Mouse (Mus musculus) heart, postnatal 36 days (tissue): ENCODE data around the gene Hltf. TPM values are rescaled to one million over a fixed set of nuclear protein-coding genes. Genes with fewer than 3 reads are reported as not detected.

ENCODE experiments used
- DNase-seq, 2 experiments: peaks; one replicate each; pipeline ENCODE4 v3.0.0; 2021 to 2022
- intact Hi-C: fragments of 180-260 bp; cut with DNase I; formaldehyde crosslinking; loops from one replicate; pipeline ENCODE4 v1.15.1; 2025
- total RNA-seq, 2 experiments: library from RNA; stranded (reverse); gene quantifications; 2 replicates each; pipeline ENCODE4 v1.2.3; 2021

Hltf gene
- total RNA-seq, 2 experiments from 2014 or later = 13.5 to 14.7 TPM

GRCm38 (mm10) chr3:20142576-20142975 is 85.0 kb downstream of the Hltf start:
- no peak for DNase-seq
- intact Hi-C loops = no loop called here

- DNase-seq = no peak
- intact Hi-C loops = no loop called here
These were observed 86.1 kb downstream of the Hltf start for GRCm38 (mm10) chr3:20143726-20144125.

GRCm38 (mm10) chr3:20144401-20144800 is 86.8 kb downstream of the Hltf start:
- no peak for DNase-seq
- intact Hi-C loops = no loop called here

- intact Hi-C loops = no loop called here
- no peak for DNase-seq
These were observed 88.1 kb downstream of the Hltf start for GRCm38 (mm10) chr3:20145696-20146113.

GRCm38 (mm10) chr3:20146884-20147395 is 89.3 kb downstream of the Hltf start:
- intact Hi-C loops = no loop called here
- no peak for DNase-seq

GRCm38 (mm10) chr3:20147647-20148046 is 90.0 kb downstream of the Hltf start:
- no peak for DNase-seq
- intact Hi-C loops = no loop called here

- intact Hi-C loops = loop anchor here (10.0 kb wide), 1 partner anchor 526 kb away; the partner anchor contains the start of gene 1700064H15Rik
- no peak for DNase-seq
These were observed 92.9 kb downstream of the Hltf start for GRCm38 (mm10) chr3:20150511-20150910.

GRCm38 (mm10) chr3:20151651-20152050 is 94.0 kb downstream of the Hltf start:
- intact Hi-C loops = loop anchor here (10.0 kb wide), 1 partner anchor 527 kb away; the partner anchor contains the start of gene 1700064H15Rik
- no peak for DNase-seq

GRCm38 (mm10) chr3:20154531-20155367 is 97.1 kb downstream of the Hltf start, which contains the start of gene Gyg:
Gyg (minus strand) TSS chr3:20155317.
- intact Hi-C loops = loop anchor here (10.0 kb wide), 1 partner anchor 530 kb away; the partner anchor contains the start of gene 1700064H15Rik
- DNase-seq = peak; percentile 67 to 73

- DNase-seq = no peak
- intact Hi-C loops = loop anchor here (10.0 kb wide), 1 partner anchor 531 kb away; the partner anchor contains the start of gene 1700064H15Rik
These were observed 97.9 kb downstream of the Hltf start for GRCm38 (mm10) chr3:20155476-20155875.

- DNase-seq = no peak
- intact Hi-C loops = no loop called here
These were observed 109.9 kb downstream of the Hltf start for GRCm38 (mm10) chr3:20167487-20167886.

Other genes starting within 250 kb of the Hltf start
- gene Cp, start 100.8 kb upstream of the Hltf start, total RNA-seq = 10 to 100 TPM; 31.6 to 39.3 TPM
- 1 to 10 TPM; 7.6 to 8.7 TPM for gene Hps3, start 22.5 kb upstream of the Hltf start, total RNA-seq
- gene Gyg, start 97.5 kb downstream of the Hltf start, total RNA-seq = 100 to 1,000 TPM; 151 to 158 TPM
- 1 to 10 TPM; 1.2 to 1.7 TPM for gene Cpa3, start 184.4 kb downstream of the Hltf start, total RNA-seq
- not detected for gene Cpb1, start 217.9 kb downstream of the Hltf start, total RNA-seq